Mouse (Mus musculus) liver, postnatal 0 days (tissue): ENCODE measurements at regions not wholly inside any gene's neighbourhood (a gene's known extent, or its start where the extent isn't known, plus 50 kb on each side); places are given as distances from the start of the nearest gene placed in this dataset.

ENCODE experiments used
- CTCF ChIP-seq: sonication (generic); IDR thresholded peaks from 2 replicates; pipeline ENCODE4 v1.5.1; 2016; ENCODE audit warnings: antibody characterized with exemption, low read depth
- EP300 ChIP-seq: IDR thresholded peaks from 2 replicates; pipeline ENCODE4 v1.6.1; 2016; ENCODE audit warnings: antibody characterized with exemption, low read depth, mild to moderate bottlenecking

DNA sequence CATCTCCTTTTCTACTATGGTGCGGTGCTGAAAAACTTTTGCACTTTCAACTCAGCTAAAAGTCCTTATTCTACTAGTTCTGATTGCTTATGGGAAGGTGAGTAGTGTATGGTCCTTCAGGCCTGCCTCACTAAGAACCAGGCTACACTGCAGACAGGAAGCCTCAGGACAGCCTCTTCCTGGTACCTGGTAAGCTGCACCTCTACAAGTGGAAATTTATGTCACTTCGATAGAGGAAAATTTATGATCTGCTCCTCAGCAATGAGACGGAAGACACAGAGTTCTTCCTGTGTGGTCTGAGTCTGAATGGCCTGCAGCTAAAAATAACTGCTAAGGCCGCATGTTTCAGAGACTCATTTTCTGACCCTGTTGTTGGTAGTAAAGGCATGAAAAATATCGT, 83.1 kb upstream of the Alg10b start:
- TF ChIP-seq CTCF, result no peak
- no peak for TF ChIP-seq EP300
